Mouse (Mus musculus): Measurements from ENCODE around the gene Mcee.

Mcee gene

GRCm38 (mm10) chr7:64424861-64425260 lies 32.5 kb downstream of the Mcee start:
- 63% methylated on average over 5 of the region's 5 CpGs for WGBS

GRCm38 (mm10) chr7:64439595-64440518 lies 47.5 kb downstream of the Mcee start:
- 76% methylated on average over 5 of the region's 5 CpGs for WGBS

DNA sequence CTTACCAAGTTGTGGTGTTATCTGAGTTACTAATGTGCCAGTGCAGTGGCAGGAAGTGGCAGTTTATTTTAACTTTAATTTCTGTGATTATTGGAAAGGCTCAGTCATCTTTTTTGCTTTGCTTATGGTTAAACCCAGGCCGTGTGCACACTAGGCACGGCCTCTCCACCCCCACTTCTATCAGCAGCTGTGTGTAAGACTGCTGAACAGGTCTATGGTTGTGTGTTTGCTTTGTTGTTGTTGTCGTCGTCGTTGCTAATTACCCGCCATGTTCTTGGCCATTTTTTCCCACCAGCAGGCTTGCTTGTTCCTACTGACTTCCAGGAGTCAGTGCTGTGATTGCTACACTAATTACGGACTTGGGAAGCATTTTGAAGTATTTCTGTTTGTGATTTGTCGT lies 48.1 kb downstream of the Mcee start:
- WGBS, result 58% methylated on average over 8 of the region's 8 CpGs

GRCm38 (mm10) chr7:64450631-64451030 lies 58.2 kb downstream of the Mcee start:
- 56% methylated on average over 13 of the region's 13 CpGs for WGBS

DNA sequence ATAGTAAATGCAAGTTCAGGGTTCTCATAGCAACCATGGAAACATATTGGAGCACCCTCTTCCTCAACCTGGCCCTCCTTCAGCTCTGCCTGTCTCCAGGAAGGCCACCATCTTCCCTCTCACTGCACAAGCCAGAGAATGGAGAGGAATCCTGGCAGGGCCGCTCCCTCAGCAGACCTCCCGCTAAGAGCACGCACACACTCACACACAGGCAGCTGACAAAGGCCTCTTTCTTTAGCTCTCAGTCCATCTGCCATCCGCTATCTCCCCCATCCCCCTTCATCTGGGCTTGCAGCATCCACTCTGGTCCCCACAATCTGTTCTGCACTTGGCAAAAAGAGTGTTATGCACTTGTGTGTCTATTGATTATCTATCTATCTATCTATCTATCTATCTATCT lies 59.0 kb downstream of the Mcee start:
- WGBS, result 34% methylated on average over 4 of the region's 4 CpGs

DNA sequence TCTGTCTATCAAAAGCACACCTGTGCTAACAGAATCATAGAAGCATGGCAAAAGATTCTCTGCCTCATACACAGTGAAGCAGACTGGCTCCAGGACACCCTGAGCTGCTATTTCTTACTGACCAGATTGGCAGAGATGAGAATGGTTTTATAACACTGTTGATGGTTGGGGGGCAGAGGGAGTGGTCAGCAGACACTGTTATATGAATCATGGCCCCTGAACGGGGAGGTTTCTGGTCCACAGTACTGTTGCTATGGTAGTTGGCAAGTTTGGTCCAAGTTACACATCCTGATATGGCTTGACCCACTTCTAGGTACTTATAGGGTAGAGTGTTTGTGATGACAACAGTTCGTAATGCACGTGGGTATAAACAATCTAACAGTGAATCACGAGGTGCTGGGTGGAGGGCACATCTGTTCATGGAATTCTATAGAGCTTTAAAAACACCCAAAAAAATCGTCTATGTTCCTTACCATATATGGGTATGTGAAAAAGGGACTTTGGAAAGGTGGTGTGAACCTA lies 59.5 kb downstream of the Mcee start:
- WGBS, result 51% methylated on average over 5 of the region's 5 CpGs

DNA sequence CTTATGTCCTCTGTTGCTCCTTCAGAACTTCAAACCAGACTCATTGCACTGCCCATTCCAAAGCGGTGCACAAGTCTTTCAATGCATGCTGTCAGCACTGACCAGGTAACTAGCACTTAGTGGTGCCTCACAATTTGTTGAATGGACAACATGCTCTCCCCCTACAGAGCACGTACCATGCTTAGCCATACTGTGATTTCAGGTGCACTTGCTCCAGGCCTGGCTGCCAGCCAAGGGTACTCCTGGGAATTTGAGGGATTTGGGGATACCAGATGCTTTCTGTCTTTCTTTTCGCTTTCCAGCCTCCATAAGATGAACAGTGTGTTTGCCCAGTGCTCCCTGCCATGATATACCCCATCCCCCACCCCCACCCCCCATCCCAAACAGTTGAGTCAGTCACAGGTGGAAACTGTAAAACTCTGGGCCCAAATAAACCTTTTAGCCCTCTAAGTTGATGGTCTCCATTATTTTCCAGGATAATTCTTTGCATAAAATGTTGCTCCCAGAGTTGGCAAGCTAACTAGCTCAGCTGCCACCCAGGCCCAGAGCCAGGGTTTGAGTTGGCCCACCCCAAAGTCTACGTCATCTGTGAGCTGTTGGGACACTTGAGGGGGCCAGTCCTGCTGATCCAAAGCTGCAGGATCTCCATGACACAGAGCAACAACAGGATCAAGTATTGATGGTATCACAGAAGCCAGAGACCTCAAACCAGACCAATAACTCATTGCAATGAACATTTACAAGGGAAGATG lies 60.2 kb downstream of the Mcee start:
- 57% methylated on average over 4 of the region's 4 CpGs for WGBS

DNA sequence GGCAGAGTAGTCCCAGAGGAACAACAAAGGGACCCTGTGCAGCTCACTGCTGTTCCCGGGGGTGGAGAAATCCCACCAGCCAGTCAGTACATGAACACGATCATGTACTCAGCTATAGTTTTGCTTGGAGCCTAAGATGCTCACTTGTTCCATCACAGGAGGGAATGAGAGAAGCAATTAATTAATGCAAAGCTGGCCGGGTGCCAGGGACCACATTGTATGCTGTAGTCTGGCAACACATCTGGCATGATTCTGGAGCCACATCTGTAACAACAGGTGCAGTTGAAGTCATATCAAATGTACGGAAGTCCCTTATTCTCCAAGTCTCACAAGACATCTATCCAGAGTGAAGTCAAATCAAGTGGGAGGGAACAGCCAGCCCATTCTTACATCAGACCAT lies 63.8 kb downstream of the Mcee start:
- WGBS, result 77% methylated on average over 4 of the region's 4 CpGs

DNA sequence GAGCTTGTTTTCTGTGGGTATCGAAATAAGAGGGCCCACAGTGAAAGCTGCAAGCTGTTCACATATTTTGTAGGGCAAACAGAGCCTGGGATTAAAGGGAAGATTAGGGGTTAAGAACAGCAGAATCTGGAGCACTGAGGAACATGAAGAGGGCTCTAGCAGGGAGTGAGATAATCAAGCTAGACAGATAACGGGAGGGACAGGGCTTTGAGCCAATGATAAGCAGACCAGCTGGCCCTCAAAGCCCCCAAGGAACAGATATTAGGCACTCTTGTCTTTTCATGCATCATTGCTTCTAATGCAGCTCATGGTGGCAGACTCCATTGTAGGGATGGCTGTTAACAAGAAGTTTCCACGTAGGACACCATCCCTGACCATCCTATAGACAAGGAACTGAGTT lies 64.3 kb downstream of the Mcee start:
- WGBS, result 75% methylated on average over 3 of the region's 3 CpGs

GRCm38 (mm10) chr7:64457811-64458210 lies 65.4 kb downstream of the Mcee start:
- 91% methylated on average over 2 of the region's 2 CpGs for WGBS

Measured in cerebral cortex, adult 2 months (tissue).